Mouse (Mus musculus): ENCODE data around the gene Ranbp10. TPM values are rescaled to one million over a fixed set of nuclear protein-coding genes. Genes with fewer than 3 reads are reported as not detected.

The Ranbp10 gene
- total RNA-seq, 2 experiments from 2014 or later, result 23.0 to 24.3 TPM

DNA sequence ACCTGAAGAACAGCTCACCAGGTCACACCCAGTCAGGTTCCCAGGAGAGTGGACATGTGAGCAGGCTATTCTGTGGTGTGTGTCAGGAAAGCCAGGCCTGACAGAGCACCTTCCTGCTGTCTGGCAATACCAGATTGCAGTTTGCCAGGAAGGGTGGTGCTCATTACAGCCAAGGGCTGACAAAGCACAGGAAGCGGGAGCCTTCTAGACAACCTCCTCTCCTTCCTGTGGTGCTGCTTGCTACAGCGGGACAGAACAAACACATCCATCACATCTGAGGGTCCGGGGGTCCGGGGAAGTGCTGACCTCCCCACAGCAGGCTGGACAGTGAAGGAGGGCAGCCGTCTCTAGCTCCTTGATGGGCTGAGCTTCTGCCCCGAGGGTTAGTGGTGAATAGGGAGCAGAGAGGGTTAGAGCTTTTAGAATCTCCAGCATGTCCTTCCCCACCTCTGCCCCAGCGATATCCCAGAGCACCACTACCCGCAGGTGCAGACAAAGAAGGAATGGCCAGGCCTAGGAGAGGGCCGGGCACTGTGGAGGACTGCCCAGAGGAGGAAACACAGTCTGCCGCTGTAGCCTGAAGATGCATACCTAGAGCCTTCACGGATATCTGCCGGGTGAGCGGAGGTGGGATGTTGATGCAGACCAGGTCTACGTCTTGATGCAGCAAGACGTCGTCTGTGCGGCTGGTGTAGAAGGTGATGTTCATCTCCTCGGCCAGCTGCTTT lies 99.6 kb downstream of the Ranbp10 start:
- H3K4me3 ChIP-seq, result peak overlapping the region; percentile 63
- TF ChIP-seq CTCF (IDR thresholded peaks at IDR 0.05), result no peak
- intact Hi-C loops (cut with DNase I), result no loop called here
- peak; percentile 53 for DNase-seq
- H3K27ac ChIP-seq, result peak overlapping the region; percentile 87

GRCm38 (mm10) chr8:105725726-105726125 lies 101.4 kb downstream of the Ranbp10 start:
- no peak for DNase-seq
- Histone ChIP-seq H3K4me3 (no peak overlapping the region), H3K27ac (no peak overlapping the region)
- intact Hi-C loops (cut with DNase I), result no loop called here
- TF ChIP-seq CTCF (IDR thresholded peaks at IDR 0.05), result no peak

GRCm38 (mm10) chr8:105722861-105723260 lies 104.3 kb downstream of the Ranbp10 start:
- intact Hi-C loops (cut with DNase I), result no loop called here
- no peak overlapping the region for H3K27ac ChIP-seq
- no peak for TF ChIP-seq CTCF (IDR thresholded peaks at IDR 0.05)
- no peak for DNase-seq
- no peak overlapping the region for H3K4me3 ChIP-seq

DNA sequence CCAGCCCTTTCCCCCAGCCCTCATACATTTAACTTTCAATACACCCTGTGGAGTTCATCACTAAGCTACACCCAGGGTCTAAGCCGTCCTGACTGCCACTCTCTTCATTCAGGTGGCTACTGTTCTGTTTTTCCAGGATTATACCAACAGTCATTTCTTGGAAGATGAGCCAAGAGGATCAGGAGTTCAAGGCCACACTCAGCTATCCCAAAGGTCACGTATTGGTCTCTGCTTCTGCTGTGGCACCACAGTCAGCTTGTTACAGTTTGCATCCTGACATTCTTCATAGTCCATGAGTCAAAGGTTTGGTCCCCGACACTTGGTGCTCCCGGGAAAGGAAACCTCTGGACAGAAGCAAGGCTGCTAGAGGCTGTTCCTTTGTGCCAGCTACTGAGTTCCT lies 107.5 kb downstream of the Ranbp10 start:
- peak overlapping the region; percentile 58; the same call in 1 of the 2 replicates for H3K27ac ChIP-seq
- intact Hi-C loops (cut with DNase I), result no loop called here
- no peak for DNase-seq
- TF ChIP-seq CTCF (IDR thresholded peaks at IDR 0.05), result no peak
- no peak overlapping the region for H3K4me3 ChIP-seq

Other genes starting within 250 kb of the Ranbp10 start
- gene Ripor1, start 222.1 kb downstream of the Ranbp10 start, total RNA-seq (2021), result 10 to 100 TPM; 15.7 to 20.6 TPM
- 10 to 100 TPM; 33.2 to 42.6 TPM for gene Ctcf, start 190.8 kb downstream of the Ranbp10 start, total RNA-seq (2021)
- gene Agrp, start 190.0 kb downstream of the Ranbp10 start, total RNA-seq (2021), result under 1 TPM in 1 of 2 experiments, not detected in 1; 0.75 TPM
- gene Carmil2, start 141.1 kb downstream of the Ranbp10 start, total RNA-seq (2021), result under 1 TPM in 1 of 2 experiments, not detected in 1; 0.17 TPM
- 1 to 10 TPM; 4.2 to 5.3 TPM for gene Acd, start 126.2 kb downstream of the Ranbp10 start, total RNA-seq (2021)
- 1 to 10 TPM; 5.0 to 6.0 TPM for gene Pard6a, start 126.2 kb downstream of the Ranbp10 start, total RNA-seq (2021)
- not detected for gene 4933405L10Rik, start 119.7 kb downstream of the Ranbp10 start, total RNA-seq (2021)
- gene Enkd1, start 119.1 kb downstream of the Ranbp10 start, total RNA-seq (2021), result under 1 TPM; 0.47 to 0.69 TPM
- gene Gfod2, start 68.7 kb downstream of the Ranbp10 start, total RNA-seq (2021), result 1 to 10 TPM; 7.2 to 7.4 TPM
- gene Tsnaxip1, start 381 bp upstream of the Ranbp10 start, total RNA-seq (2021), result not detected
- gene Cenpt, start 25.9 kb upstream of the Ranbp10 start, total RNA-seq (2021), result 1 to 10 TPM; 1.0 to 1.8 TPM
- gene Thap11, start 27.8 kb upstream of the Ranbp10 start, total RNA-seq (2021), result 10 to 100 TPM; 21.9 to 25.0 TPM
- 10 to 100 TPM; 39.2 to 43.4 TPM for gene Nutf2, start 33.2 kb upstream of the Ranbp10 start, total RNA-seq (2021)
- 10 to 100 TPM; 19.7 TPM for gene Edc4, start 53.5 kb upstream of the Ranbp10 start, total RNA-seq (2021)
- under 1 TPM in 1 of 2 experiments, not detected in 1; 0.95 TPM for gene Nrn1l, start 66.2 kb upstream of the Ranbp10 start, total RNA-seq (2021)
- gene Pskh1, start 73.1 kb upstream of the Ranbp10 start, total RNA-seq (2021), result 10 to 100 TPM; 11.3 to 12.8 TPM
- gene Ctrl, start 106.5 kb upstream of the Ranbp10 start, total RNA-seq (2021), result not detected
- 10 to 100 TPM; 17.9 to 26.1 TPM for gene Psmb10, start 111.1 kb upstream of the Ranbp10 start, total RNA-seq (2021)
- gene Lcat, start 116.0 kb upstream of the Ranbp10 start, total RNA-seq (2021), result under 1 TPM; 0.23 to 0.33 TPM
- 10 to 100 TPM in 1 of 2 experiments, 1 to 10 TPM in 1; 9.1 to 14.3 TPM for gene Slc12a4, start 138.7 kb upstream of the Ranbp10 start, total RNA-seq (2021)
- gene Dpep3, start 152.1 kb upstream of the Ranbp10 start, total RNA-seq (2021), result under 1 TPM in 1 of 2 experiments, not detected in 1; 0.17 TPM
- gene Dus2, start 164.0 kb upstream of the Ranbp10 start, total RNA-seq (2021), result 10 to 100 TPM in 1 of 2 experiments, 1 to 10 TPM in 1; 9.0 to 11.5 TPM
- gene Dpep2nb, start 178.6 kb upstream of the Ranbp10 start, total RNA-seq (2021), result not detected
- 10 to 100 TPM; 10.4 to 10.7 TPM for gene Ddx28, start 184.5 kb upstream of the Ranbp10 start, total RNA-seq (2021)
- gene Nfatc3, start 231.5 kb upstream of the Ranbp10 start, total RNA-seq (2021), result 10 to 100 TPM; 24.9 to 28.7 TPM

All from gastrocnemius, adult 2 months (tissue).